Mouse (Mus musculus): Measurements from ENCODE around the gene Wdr45. TPM values are rescaled to one million over a fixed set of nuclear protein-coding genes. Genes with fewer than 3 reads are reported as not detected.
"Not testable (repeated sequence)": the region's sequence is repeated elsewhere in the genome, so short reads cannot be mapped to it uniquely, and the experiment has no call there.

Wdr45 gene
- polyA plus RNA-seq, 1 experiment from 2014 or later, result 19.5 TPM

DNA sequence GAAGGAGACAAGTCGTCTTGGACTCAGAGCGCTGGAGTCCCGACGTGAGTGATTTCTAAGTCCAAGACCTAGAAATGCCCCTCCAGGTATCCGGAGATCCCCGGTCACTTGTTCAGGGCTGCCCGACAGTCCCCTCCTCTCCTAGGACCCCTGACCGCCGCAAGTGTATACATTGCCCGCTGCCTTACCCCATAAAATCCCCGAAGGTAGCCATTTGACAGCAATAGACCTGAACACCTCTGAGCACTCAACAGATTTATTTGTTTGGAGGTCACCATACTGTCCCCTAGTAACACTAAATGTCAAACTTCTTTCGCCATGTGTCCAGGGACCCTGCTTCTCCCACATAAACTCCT is 34.1 kb upstream of the Wdr45 start:
- Histone ChIP-seq H3K27ac (ENCODE audit: low read depth, low read length) (no peak overlapping the region), H3K9ac (ENCODE audit: low read depth, low read length) (no peak overlapping the region), H3K4me2 (replicated peaks; ENCODE audit: low read depth) (peak overlapping the region; percentile 62), H3K27me3 (replicated peaks; ENCODE audit: control insufficient read depth, insufficient read depth, low read length) (no peaks in the 10 kb centered on the region), H3K9me3 (ENCODE audit: control insufficient read depth) (no peaks in the 10 kb centered on the region), H3K4me1 (replicated peaks; ENCODE audit: control insufficient read depth, insufficient read depth, low read length) (no peaks in the 10 kb centered on the region), H3K36me3 (ENCODE audit: control insufficient read depth, insufficient read depth) (no peaks in the 10 kb centered on the region), H3K4me3 (ENCODE audit: low read depth, low read length) (peak overlapping the region; percentile 18)
- no peak for TF ChIP-seq CTCF (IDR thresholded peaks at IDR 0.05; ENCODE audit: low read depth)
- ATAC-seq, result no peak
- 26% methylated on average over 12 of the region's 12 CpGs for WGBS

DNA sequence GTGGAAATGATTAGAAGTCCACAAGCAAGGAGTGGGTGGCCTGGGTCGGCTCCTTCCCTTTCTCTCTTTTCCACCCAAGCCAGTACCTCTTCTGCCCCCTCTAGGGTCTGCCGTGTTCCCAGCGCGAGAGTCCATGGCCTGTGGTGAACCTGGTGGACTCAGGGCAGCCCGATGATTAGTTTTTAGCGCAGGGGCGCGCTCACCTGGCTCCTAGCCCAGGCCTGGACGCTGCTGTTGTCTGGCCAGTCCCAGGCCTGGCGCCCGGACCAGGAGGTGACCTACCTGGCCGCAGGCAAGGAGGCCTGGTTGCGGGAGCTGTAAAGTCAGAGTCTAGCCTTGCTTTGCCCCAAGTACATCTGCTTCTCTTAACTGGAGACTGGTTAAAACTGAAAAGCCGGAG is 33.3 kb upstream of the Wdr45 start, which contains the start of gene Magix:
Magix (minus strand) TSS at position 388 of the 400 bp plus-strand sequence.
- 62% methylated on average over 14 of the region's 14 CpGs for WGBS
- Histone ChIP-seq H3K4me1 (replicated peaks; ENCODE audit: control insufficient read depth, insufficient read depth, low read length) (no peaks in the 10 kb centered on the region), H3K4me2 (replicated peaks; ENCODE audit: low read depth) (peak within 1 kb of the TSS; percentile 62), H3K27ac (ENCODE audit: low read depth, low read length) (peak within 1 kb of the TSS; percentile 15; the same call in 1 of the 2 replicates), H3K4me3 (ENCODE audit: low read depth, low read length) (peak within 1 kb of the TSS; percentile 18), H3K36me3 (ENCODE audit: control insufficient read depth, insufficient read depth) (no peaks in the 10 kb centered on the region), H3K9me3 (ENCODE audit: control insufficient read depth) (no peaks in the 10 kb centered on the region), H3K9ac (ENCODE audit: low read depth, low read length) (no peak within 1 kb of the TSS), H3K27me3 (replicated peaks; ENCODE audit: control insufficient read depth, insufficient read depth, low read length) (no peaks in the 10 kb centered on the region)
- ATAC-seq, result no peak
- no peak for TF ChIP-seq CTCF (IDR thresholded peaks at IDR 0.05; ENCODE audit: low read depth)

DNA sequence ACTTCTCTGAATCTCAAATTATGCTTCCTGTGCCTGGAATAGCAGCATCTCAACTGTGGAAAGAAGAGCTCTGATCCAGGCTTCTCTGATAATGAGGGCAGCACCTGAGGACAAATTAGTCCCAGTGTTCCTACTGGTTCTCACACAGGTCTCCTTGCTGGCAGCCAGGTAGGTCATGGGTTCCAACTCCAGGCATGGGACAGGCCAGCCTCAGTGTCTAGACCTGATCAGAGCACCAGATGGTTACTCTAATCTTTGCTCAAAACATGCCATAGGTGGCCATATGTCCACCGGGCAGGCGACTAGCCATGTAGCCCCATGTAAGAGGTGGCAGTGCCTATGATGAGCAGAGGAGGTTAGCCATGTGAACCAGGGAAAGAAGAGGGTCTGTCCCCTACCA is 25.8 kb upstream of the Wdr45 start:
- Histone ChIP-seq H3K9ac (ENCODE audit: low read depth, low read length) (no peak overlapping the region), H3K9me3 (ENCODE audit: control insufficient read depth) (no peaks in the 10 kb centered on the region), H3K27ac (ENCODE audit: low read depth, low read length) (no peak overlapping the region), H3K36me3 (ENCODE audit: control insufficient read depth, insufficient read depth) (no peaks in the 10 kb centered on the region), H3K4me1 (replicated peaks; ENCODE audit: control insufficient read depth, insufficient read depth, low read length) (no peaks in the 10 kb centered on the region), H3K4me2 (replicated peaks; ENCODE audit: low read depth) (no peak overlapping the region), H3K27me3 (replicated peaks; ENCODE audit: control insufficient read depth, insufficient read depth, low read length) (no peaks in the 10 kb centered on the region), H3K4me3 (ENCODE audit: low read depth, low read length) (no peak overlapping the region)
- ATAC-seq, result no peak
- no peak for TF ChIP-seq CTCF (IDR thresholded peaks at IDR 0.05; ENCODE audit: low read depth)
- 86% methylated on average over 2 of the region's 2 CpGs for WGBS

DNA sequence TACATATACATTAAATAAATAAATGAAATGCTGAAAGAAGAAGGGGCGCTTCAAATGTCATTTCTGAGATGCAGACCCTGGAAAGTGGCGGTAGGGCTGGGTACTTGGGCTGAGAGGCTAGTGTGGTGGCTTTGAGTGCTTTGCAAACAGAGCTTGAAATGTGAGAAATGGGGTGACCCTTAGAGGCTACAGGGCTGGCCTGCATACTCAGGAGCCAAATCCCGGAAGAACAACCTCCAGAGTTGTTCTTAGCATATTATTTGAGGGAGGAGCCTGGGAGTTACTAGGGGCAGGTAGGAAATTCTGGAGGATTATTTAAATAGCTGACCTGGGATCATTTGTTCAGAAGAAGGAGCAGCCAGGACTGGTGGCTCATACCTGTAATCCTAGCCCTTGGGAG is 23.6 kb upstream of the Wdr45 start:
- Histone ChIP-seq H3K4me3 (ENCODE audit: low read depth, low read length) (no peak overlapping the region), H3K4me1 (replicated peaks; ENCODE audit: control insufficient read depth, insufficient read depth, low read length) (no peaks in the 10 kb centered on the region), H3K27me3 (replicated peaks; ENCODE audit: control insufficient read depth, insufficient read depth, low read length) (no peaks in the 10 kb centered on the region), H3K4me2 (replicated peaks; ENCODE audit: low read depth) (no peak overlapping the region), H3K27ac (ENCODE audit: low read depth, low read length) (no peak overlapping the region), H3K9ac (ENCODE audit: low read depth, low read length) (no peak overlapping the region), H3K36me3 (ENCODE audit: control insufficient read depth, insufficient read depth) (no peaks in the 10 kb centered on the region), H3K9me3 (ENCODE audit: control insufficient read depth) (no peaks in the 10 kb centered on the region)
- 59% methylated on average over 3 of the region's 3 CpGs for WGBS
- ATAC-seq, result no peak
- no peak for TF ChIP-seq CTCF (IDR thresholded peaks at IDR 0.05; ENCODE audit: low read depth)

DNA sequence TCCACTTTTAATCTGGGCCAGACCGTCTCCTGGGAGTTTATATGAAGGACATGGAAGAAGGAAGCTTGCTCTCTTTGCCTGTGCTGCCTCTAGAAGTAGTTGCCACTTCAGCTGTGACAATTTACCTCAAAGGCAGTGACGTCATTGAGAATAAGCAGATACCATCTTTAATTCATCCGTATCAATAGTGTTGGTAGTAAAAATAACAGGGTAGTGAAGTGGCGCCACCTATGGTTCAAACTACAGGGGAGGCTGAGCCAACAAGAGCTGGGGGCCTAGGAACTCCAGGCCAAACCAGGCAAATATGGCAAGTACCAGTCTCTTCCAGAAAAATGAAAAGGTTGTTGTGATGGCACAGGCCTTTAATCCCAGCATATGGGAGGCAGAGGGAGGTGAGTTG is 21.3 kb upstream of the Wdr45 start:
- no peak for ATAC-seq
- 29% methylated on average over 4 of the region's 4 CpGs for WGBS

DNA sequence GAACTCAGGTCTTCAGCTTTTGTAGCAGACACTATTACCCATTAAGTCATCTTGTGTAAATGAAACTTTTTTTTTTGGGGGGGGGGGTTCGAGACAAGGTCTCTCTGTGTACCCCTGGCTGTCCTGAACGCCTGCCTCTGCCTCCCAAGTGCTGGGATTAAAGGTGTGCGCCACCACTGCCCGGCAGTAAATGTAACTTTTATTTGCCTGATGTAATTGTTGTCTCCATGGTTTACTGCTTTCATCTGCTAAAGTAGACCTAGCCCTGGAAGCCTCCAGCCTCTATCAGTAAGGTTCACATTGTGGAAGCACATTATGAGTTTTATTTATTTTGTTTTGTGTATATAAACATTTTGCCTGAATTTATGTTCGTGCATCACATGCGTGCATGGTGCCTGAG is 17.6 kb upstream of the Wdr45 start:
- H3K9ac ChIP-seq (ENCODE audit: low read depth, low read length), result no peak overlapping the region
- H3K27ac ChIP-seq (ENCODE audit: low read depth, low read length), result no peak overlapping the region
- WGBS, result 45% methylated on average over 6 of the region's 6 CpGs
- TF ChIP-seq CTCF (IDR thresholded peaks at IDR 0.05; ENCODE audit: low read depth), result no peak
- peak overlapping the region; percentile 44 for H3K4me2 ChIP-seq (replicated peaks; ENCODE audit: low read depth)
- H3K27me3 ChIP-seq (replicated peaks; ENCODE audit: control insufficient read depth, insufficient read depth, low read length), result no peaks in the 10 kb centered on the region
- H3K36me3 ChIP-seq (ENCODE audit: control insufficient read depth, insufficient read depth), result 0 out of 2 replicates have a peak, but pooled peaks cover 2% of the 10 kb centered on the region
- peak overlapping the region; percentile 54; the same call in 1 of the 2 replicates for H3K4me3 ChIP-seq (ENCODE audit: low read depth, low read length)
- no peaks in the 10 kb centered on the region for H3K9me3 ChIP-seq (ENCODE audit: control insufficient read depth)
- ATAC-seq, result peak; percentile 35
- H3K4me1 ChIP-seq (replicated peaks; ENCODE audit: control insufficient read depth, insufficient read depth, low read length), result no peaks in the 10 kb centered on the region

More for the DNA sequence above, 21.3 kb upstream of the Wdr45 start:
- no peak overlapping the region for H3K9ac ChIP-seq (ENCODE audit: low read depth, low read length)
- H3K9me3 ChIP-seq (ENCODE audit: control insufficient read depth), result no peaks in the 10 kb centered on the region
- no peaks in the 10 kb centered on the region for H3K36me3 ChIP-seq (ENCODE audit: control insufficient read depth, insufficient read depth)
- H3K27me3 ChIP-seq (replicated peaks; ENCODE audit: control insufficient read depth, insufficient read depth, low read length), result no peaks in the 10 kb centered on the region
- H3K4me2 ChIP-seq (replicated peaks; ENCODE audit: low read depth), result no peak overlapping the region
- TF ChIP-seq CTCF (IDR thresholded peaks at IDR 0.05; ENCODE audit: low read depth), result peak; percentile 70
- H3K4me3 ChIP-seq (ENCODE audit: low read depth, low read length), result no peak overlapping the region
- H3K4me1 ChIP-seq (replicated peaks; ENCODE audit: control insufficient read depth, insufficient read depth, low read length), result no peaks in the 10 kb centered on the region
- no peak overlapping the region for H3K27ac ChIP-seq (ENCODE audit: low read depth, low read length)

DNA sequence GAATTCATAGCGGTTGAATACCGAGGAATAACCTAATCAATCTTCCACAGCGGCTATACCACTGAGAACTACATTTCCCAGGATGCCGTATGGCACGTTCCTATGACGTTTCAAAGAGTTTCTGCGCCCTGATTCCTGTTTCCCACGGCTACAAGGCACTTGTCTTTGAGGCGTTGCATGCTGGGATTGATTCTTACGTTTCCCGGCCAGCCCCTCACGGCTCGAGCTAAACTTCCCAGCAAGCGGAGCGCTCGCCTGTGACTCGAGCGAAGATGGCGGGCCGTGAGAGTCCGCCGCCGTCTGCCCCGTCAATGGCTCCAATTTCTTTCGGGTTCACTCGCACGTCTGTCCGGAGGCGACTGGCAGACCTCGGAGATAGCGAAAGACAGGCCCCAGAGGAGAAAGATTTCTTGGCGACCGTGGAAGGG is 17.2 kb upstream of the Wdr45 start, which contains the start of gene Gpkow:
Gpkow (plus strand) TSS at position 178 of the 428 bp plus-strand sequence.
- Histone ChIP-seq H3K4me2 (replicated peaks; ENCODE audit: low read depth) (peak within 1 kb of the TSS; percentile 60), H3K36me3 (ENCODE audit: control insufficient read depth, insufficient read depth) (peaks cover 6% of the 10 kb centered on the region; the same call in 1 of the 2 replicates), H3K9me3 (ENCODE audit: control insufficient read depth) (no peaks in the 10 kb centered on the region), H3K4me3 (ENCODE audit: low read depth, low read length) (peak within 1 kb of the TSS; percentile 54), H3K27me3 (replicated peaks; ENCODE audit: control insufficient read depth, insufficient read depth, low read length) (no peaks in the 10 kb centered on the region), H3K9ac (ENCODE audit: low read depth, low read length) (peak within 1 kb of the TSS; percentile 50; the same call in 1 of the 2 replicates), H3K4me1 (replicated peaks; ENCODE audit: control insufficient read depth, insufficient read depth, low read length) (no peaks in the 10 kb centered on the region), H3K27ac (ENCODE audit: low read depth, low read length) (peak within 1 kb of the TSS; percentile 28; the same call in 1 of the 2 replicates)
- WGBS, result 17% methylated on average over 33 of the region's 33 CpGs
- peak; percentile 92 for ATAC-seq
- TF ChIP-seq CTCF (IDR thresholded peaks at IDR 0.05; ENCODE audit: low read depth), result no peak

DNA sequence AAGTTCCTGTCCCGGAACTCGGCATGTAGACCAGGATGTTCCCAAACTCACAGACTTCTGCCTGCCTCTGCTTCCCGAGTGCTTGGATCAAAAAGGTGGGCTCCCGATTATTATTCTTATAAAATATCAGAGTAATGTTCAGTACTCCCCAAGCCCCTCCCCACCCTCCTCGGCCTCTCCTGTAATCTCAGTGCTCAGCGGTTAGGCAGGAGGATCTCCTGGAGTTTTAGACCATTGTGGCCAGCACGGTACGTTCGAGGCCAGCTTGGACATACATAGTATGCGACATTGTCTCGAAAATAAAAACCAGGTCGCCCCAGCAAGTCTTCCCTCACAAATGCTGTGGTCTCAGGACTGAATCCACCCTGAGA is 384 bp upstream of the Wdr45 start:
- H3K4me1 ChIP-seq (replicated peaks; ENCODE audit: control insufficient read depth, insufficient read depth, low read length); H3K9me3 ChIP-seq (ENCODE audit: control insufficient read depth); H3K27ac ChIP-seq (ENCODE audit: low read depth, low read length); H3K27me3 ChIP-seq (replicated peaks; ENCODE audit: control insufficient read depth, insufficient read depth, low read length); H3K9ac ChIP-seq (ENCODE audit: low read depth, low read length); ATAC-seq; H3K36me3 ChIP-seq (ENCODE audit: control insufficient read depth, insufficient read depth): not testable (repeated sequence)
- Histone ChIP-seq H3K4me2 (replicated peaks; ENCODE audit: low read depth) (peak overlapping the region; percentile 54), H3K4me3 (ENCODE audit: low read depth, low read length) (peak overlapping the region; percentile 31; the same call in 1 of the 2 replicates)
- 24% methylated on average over 5 of the region's 12 CpGs for WGBS

Data from intestine, postnatal 0 days (tissue).